Mouse (Mus musculus) olfactory bulb, adult 2 months (tissue): ENCODE measurements around the gene Nell1.

Experiments used
- CTCF ChIP-seq: fragments of 200-500 bp; IDR thresholded peaks from 2 replicates; pipeline ENCODE4 v1.5.1; 2012; ENCODE audit warnings: low read depth, mild to moderate bottlenecking, low read length, moderate library complexity; ENCODE audit not compliant: insufficient read depth
- POLR2A ChIP-seq: fragments of 200-500 bp; IDR thresholded peaks from 2 replicates; pipeline ENCODE4 v1.6.1; 2012; ENCODE audit warnings: mild to moderate bottlenecking, low read depth, low read length, moderate library complexity; ENCODE audit not compliant: insufficient read depth

DNA sequence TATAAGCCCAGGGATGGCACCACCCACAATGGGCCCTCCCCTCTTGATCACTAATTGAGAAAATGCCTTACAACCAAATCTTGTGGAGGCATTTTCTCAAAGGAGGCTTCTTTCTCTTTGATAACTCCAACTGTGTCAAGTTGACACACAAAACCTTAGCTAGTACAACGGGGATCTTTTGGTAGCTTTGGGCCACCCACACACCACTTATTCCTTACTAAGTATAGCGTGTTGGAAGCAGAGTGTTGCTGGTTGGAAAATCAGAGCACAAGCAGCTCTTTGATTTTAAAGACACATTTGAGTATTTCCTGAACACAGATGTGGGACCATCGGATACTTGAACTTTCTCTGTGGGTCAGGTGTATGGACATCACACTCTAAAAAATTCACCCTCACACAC is 37.8 kb upstream of the Nell1 start:
- no peak for TF ChIP-seq POLR2A
- TF ChIP-seq CTCF = no peak
